Mouse (Mus musculus) heart, embryonic 11.5 days (tissue): Measurements from ENCODE around the gene Dchs2. TPM values are rescaled to one million over a fixed set of nuclear protein-coding genes. Genes with fewer than 3 reads are reported as not detected.

ENCODE experiments used
- ATAC-seq: fragments of 200-750 bp; cut with Nextera tagmentation; replicated peaks from 2 replicates; pipeline ENCODE4 v1.8.0; 2017; ENCODE audit warnings: moderate library complexity; ENCODE audit not compliant: insufficient number of reproducible peaks, low FRiP score, low TSS enrichment
- H3K27ac ChIP-seq: fragments of 300-500 bp; sonication (generic); 2 replicates; pipeline ENCODE4 v1.5.1; 2014; ENCODE audit warnings: mild to moderate bottlenecking, low read depth, low read length
- H3K27me3 ChIP-seq: fragments of 300-500 bp; sonication (generic); 2 replicates; pipeline ENCODE4 v1.6.1; 2014; ENCODE audit warnings: mild to moderate bottlenecking, low read length, mixed read lengths; ENCODE audit not compliant: control insufficient read depth, insufficient read depth
- H3K36me3 ChIP-seq: fragments of 300-500 bp; sonication (generic); 2 replicates; pipeline ENCODE4 v1.6.1; 2014; ENCODE audit warnings: mild to moderate bottlenecking, low read length, moderate library complexity, mixed read lengths; ENCODE audit not compliant: control insufficient read depth, insufficient read depth
- H3K4me1 ChIP-seq: fragments of 300-500 bp; sonication (generic); 2 replicates; pipeline ENCODE4 v1.6.1; 2014; ENCODE audit warnings: low read length; ENCODE audit not compliant: control insufficient read depth, insufficient read depth
- H3K4me2 ChIP-seq: fragments of 300-500 bp; sonication (generic); 2 replicates; pipeline ENCODE4 v1.6.1; 2014; ENCODE audit warnings: mild to moderate bottlenecking, moderate library complexity
- H3K4me3 ChIP-seq: fragments of 300-500 bp; sonication (generic); 2 replicates; pipeline ENCODE4 v1.5.1; 2014; ENCODE audit warnings: low read depth, low read length
- H3K9ac ChIP-seq: fragments of 300-500 bp; sonication (generic); 2 replicates; pipeline ENCODE4 v1.6.1; 2014; ENCODE audit warnings: mild to moderate bottlenecking, low read depth, low read length, moderate library complexity
- H3K9me3 ChIP-seq: fragments of 300-500 bp; sonication (generic); replicated peaks from 2 replicates; pipeline ENCODE4 v1.6.1; 2016; ENCODE audit warnings: low read length; ENCODE audit not compliant: control insufficient read depth
- WGBS: fragments of 180-500 bp; shearing (Covaris S2); extraction: QIAGEN DNeasy Blood & Tissue Kit; methylation state at CpG from one replicate; pipeline ENCODE4 v1.1.7; 2014; ENCODE audit not compliant: insufficient replicate concordance; 5-methylcytosine and 5-hydroxymethylcytosine counted together
- polyA plus RNA-seq: library from polyadenylated mRNA; unstranded; fragments of >200 nt; fragmentation: Nextera tagmentation; extraction: Ambion mirVana; gene quantifications from 2 replicates; pipeline ENCODE4 v1.2.1, GENCODE M21; 2014

The Dchs2 gene
- 0.14 and 0.16 TPM in 2 replicates for polyA plus RNA-seq

DNA sequence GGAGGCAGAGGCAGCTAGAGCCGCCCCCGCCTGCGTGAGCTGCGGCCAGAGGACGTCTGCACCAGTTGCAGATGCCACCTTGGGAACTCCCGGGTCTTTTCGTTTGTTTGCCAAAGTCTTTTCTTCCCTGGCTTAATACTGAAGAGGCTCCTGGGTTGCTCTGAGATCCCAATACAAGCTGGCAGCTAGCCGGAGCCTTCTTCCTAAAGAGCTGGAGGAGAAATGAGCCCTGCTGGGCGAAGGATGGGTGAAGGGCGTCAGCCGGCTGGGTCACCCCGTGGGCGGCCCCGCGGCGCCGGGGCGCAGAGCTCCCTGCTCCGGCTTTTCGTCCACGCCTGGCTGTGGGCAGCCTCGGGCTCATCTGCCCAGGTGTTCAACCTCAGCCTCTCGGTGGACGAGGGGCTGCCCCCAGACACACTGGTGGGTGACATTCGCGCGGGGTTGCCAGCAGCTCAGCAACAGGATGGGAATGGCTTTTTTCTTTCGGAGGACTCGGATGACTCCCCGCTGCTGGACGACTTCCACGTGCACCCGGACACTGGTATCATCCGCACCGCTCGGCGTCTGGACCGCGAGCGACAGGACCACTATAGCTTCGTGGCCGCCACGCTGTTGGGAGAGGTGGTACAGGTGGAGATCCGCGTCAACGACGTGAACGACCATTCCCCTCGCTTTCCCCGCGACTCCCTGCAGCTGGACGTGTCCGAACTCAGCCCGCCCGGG lies at the start of gene Dchs2:
TSS of gene Dchs2 (plus strand) at position 223 of the 723 bp plus-strand sequence.
- Histone ChIP-seq H3K36me3 (no peaks in the 10 kb centered on the region), H3K27ac (no peak within 1 kb of the TSS), H3K4me1 (peaks cover 5% of the 10 kb centered on the region), H3K27me3 (peaks cover 56% of the 10 kb centered on the region), H3K4me3 (peak within 1 kb of the TSS; percentile 59), H3K9ac (no peak within 1 kb of the TSS), H3K9me3 (no peaks in the 10 kb centered on the region), H3K4me2 (peak within 1 kb of the TSS; percentile 70)
- ATAC-seq = peak; percentile 11; the same call in 1 of the 2 replicates
- WGBS = under 1% methylated on average over 55 of the region's 55 CpGs

DNA sequence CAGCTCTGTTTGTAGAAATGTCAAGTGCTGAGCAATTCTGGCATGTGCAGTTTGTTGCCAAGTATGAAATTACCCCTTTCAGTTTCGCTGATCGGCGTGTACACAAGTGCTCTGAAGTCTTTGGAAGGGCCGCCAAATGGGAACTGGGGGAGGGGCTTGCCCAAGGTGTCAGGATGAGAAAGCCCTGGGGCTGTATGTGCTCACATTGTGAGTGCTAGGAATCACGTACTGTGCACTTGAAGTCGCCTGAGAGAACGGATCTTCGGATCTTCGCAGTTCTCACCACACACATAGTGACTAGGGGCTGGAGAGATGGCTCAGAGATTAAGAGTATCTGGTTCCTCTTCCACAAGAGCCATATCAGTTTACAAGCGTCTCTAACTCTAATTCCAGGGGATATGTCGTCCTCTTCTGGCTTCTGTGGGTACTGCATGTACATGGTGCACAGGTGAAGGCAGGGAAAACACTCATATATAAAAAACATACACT lies 47.1 kb upstream of the Dchs2 start:
- H3K4me1 ChIP-seq = no peaks in the 10 kb centered on the region

DNA sequence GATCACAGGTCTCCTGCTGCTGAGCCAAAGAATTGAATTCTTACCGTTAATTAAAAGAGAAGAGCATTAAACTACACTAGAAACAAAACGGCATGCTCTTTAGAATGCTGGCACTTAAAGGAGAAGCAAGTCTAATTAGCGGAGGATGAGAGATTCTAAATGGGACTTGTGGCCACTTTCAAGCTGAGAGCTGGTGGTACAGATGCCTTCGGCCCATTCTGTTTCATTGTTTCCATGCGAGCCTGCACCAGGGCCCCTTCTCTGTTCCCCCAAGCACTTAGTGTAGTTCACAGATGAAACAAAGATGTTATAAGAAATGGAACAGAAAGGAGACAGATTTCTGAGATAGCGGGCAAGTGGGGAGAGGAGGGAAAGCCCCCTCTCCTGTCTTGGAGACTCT lies 30.2 kb upstream of the Dchs2 start:
- H3K4me2 ChIP-seq = no peak overlapping the region
- no peaks in the 10 kb centered on the region for H3K9me3 ChIP-seq
- 0 out of 2 replicates have a peak, but pooled peaks cover 2% of the 10 kb centered on the region for H3K4me1 ChIP-seq
- 75% methylated on average over 6 of the region's 6 CpGs for WGBS
- H3K36me3 ChIP-seq = no peaks in the 10 kb centered on the region
- ATAC-seq = no peak
- H3K27ac ChIP-seq = no peak overlapping the region
- H3K27me3 ChIP-seq = no peaks in the 10 kb centered on the region
- H3K4me3 ChIP-seq = no peak overlapping the region
- no peak overlapping the region for H3K9ac ChIP-seq

More for the DNA sequence above, 47.1 kb upstream of the Dchs2 start:
- WGBS = 4% methylated on average over 11 of the region's 11 CpGs
- ATAC-seq = no peak
- Histone ChIP-seq H3K36me3 (no peaks in the 10 kb centered on the region), H3K4me2 (peak overlapping the region; percentile 66), H3K4me3 (peak overlapping the region; percentile 30; the same call in 1 of the 2 replicates), H3K9ac (no peak overlapping the region), H3K27ac (no peak overlapping the region), H3K27me3 (no peaks in the 10 kb centered on the region), H3K9me3 (no peaks in the 10 kb centered on the region)

DNA sequence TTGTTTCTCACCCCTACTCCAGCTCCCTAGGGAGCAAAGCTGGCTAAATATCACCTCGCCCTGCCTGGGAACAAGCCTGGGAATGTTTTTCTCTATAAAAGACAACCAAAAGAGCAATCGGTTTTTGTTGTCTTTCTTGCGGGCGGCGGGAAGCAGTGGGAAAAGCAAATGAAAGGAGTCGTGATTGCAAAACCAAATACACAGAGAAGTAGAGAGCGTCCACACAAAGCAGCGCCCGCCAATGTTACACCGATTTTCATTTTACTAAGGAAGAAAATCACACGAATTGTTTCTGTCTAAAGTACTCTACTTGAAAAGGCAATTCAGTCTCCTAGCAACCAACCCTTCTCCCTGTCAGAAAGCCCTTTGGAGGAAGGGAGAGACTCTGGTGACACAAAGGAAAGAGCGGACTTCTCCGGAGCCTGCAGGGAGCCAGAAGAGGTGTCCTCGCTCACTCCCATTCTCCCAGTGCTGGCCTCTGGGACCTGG lies 29.2 kb upstream of the Dchs2 start:
- Histone ChIP-seq H3K9ac (peak overlapping the region; percentile 52; the same call in 1 of the 2 replicates), H3K4me3 (peak overlapping the region; percentile 23), H3K36me3 (no peaks in the 10 kb centered on the region), H3K4me2 (peak overlapping the region; percentile 53), H3K9me3 (no peaks in the 10 kb centered on the region), H3K27ac (no peak overlapping the region), H3K27me3 (no peaks in the 10 kb centered on the region), H3K4me1 (0 out of 2 replicates have a peak, but pooled peaks cover 2% of the 10 kb centered on the region)
- ATAC-seq = no peak
- 20% methylated on average over 14 of the region's 14 CpGs for WGBS

DNA sequence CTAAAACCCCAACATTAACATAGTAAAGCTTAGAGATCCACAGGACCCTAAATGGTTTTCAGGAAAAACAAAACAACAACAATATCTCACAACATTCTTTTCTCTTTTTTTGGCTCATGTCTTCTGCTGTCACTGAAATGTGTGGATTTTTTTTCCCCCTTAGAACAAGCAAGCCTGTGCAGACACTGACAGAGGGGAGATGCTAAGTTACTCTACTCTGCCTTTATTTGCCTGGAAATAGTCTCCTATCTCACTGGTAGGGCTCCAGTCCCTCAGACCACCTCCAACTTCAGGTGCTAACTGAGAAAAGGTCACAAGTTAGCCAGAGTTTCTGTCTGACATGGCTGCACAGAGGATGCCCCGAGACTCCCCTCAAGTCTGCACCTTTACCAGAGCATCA lies 28.6 kb upstream of the Dchs2 start:
- 81% methylated on average over 1 of the region's 1 CpGs for WGBS
- no peak for ATAC-seq
- Histone ChIP-seq H3K9ac (no peak overlapping the region), H3K4me3 (no peak overlapping the region; the same call in 1 of the 2 replicates), H3K4me1 (0 out of 2 replicates have a peak, but pooled peaks cover 2% of the 10 kb centered on the region), H3K27me3 (no peaks in the 10 kb centered on the region), H3K27ac (no peak overlapping the region), H3K36me3 (no peaks in the 10 kb centered on the region), H3K4me2 (peak overlapping the region; percentile 53), H3K9me3 (no peaks in the 10 kb centered on the region)

DNA sequence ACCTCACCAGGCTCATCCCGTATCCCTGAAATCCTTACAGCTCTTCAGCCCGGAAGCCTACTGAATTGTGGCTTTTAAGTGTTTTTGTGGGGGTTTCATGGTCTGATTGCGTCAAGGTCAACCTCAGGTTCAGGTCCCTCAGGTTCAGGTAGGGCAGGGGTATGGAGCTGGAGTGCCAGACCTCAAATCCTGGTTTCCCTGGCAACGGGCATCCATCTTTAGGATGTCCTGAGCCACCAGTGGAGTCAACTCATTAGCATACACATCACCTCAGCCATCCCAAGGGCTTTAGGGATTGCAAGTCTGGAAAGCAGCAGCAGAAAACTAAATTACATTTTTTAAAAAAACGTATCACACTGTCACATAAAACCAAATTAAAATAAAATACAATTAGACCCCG lies 28.1 kb upstream of the Dchs2 start:
- Histone ChIP-seq H3K4me2 (no peak overlapping the region), H3K9ac (no peak overlapping the region), H3K9me3 (no peaks in the 10 kb centered on the region), H3K4me1 (0 out of 2 replicates have a peak, but pooled peaks cover 2% of the 10 kb centered on the region), H3K27ac (no peak overlapping the region), H3K27me3 (no peaks in the 10 kb centered on the region), H3K4me3 (no peak overlapping the region), H3K36me3 (no peaks in the 10 kb centered on the region)
- ATAC-seq = no peak
- WGBS = 74% methylated on average over 6 of the region's 6 CpGs

DNA sequence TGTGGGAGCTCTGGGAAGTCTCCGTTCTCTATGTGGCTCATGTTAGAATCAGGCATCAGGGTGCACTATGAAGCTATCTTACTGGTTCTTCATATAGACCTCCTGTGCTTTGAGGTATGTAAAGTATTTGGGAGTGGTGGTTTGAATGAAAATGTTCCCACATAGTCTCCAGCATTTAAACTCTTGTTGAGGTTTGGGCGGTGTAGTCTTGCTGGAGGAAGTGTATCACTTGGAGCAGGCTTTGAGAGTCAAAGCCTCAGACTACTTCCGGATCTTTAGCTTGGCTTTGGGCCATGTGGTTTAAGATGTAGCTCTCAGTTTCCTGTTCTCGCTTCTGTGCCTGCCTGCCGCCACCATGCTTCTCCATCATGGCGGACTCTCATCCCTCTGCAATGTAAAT lies 25.5 kb upstream of the Dchs2 start:
- Histone ChIP-seq H3K27ac (no peak overlapping the region), H3K4me1 (0 out of 2 replicates have a peak, but pooled peaks cover 2% of the 10 kb centered on the region), H3K4me3 (no peak overlapping the region), H3K36me3 (no peaks in the 10 kb centered on the region), H3K27me3 (no peaks in the 10 kb centered on the region), H3K4me2 (no peak overlapping the region), H3K9me3 (no peaks in the 10 kb centered on the region), H3K9ac (no peak overlapping the region)
- no peak for ATAC-seq
- WGBS = 85% methylated on average over 6 of the region's 6 CpGs

DNA sequence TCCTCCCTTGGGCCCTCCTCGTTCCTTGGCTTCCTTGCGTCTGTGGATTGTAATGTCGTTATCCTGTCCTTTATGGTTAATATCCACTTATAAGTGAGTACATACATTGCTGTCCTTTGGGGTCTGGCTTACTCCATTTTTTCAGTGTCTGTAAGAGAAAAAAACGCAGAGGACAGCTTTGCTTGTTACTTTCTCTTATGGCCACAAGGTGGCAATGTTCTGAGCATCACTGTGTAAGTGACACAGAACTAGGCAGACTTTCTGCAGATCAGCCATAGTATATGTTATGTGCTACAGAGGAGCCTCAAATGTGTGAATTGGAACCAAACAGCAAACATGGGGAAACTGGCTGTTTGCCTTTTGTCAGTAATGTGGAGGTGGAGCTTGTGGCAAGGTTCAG lies 17.6 kb upstream of the Dchs2 start:
- Histone ChIP-seq H3K36me3 (no peaks in the 10 kb centered on the region), H3K27ac (no peak overlapping the region), H3K9ac (no peak overlapping the region), H3K4me1 (no peaks in the 10 kb centered on the region; the same call in 1 of the 2 replicates), H3K4me2 (no peak overlapping the region), H3K9me3 (no peaks in the 10 kb centered on the region), H3K27me3 (no peaks in the 10 kb centered on the region), H3K4me3 (no peak overlapping the region)
- ATAC-seq = no peak
- WGBS = 34% methylated on average over 4 of the region's 4 CpGs
